Mouse (Mus musculus) stomach, embryonic 14.5 days (tissue): ENCODE measurements around the gene Gpr137b. TPM values are rescaled to one million over a fixed set of nuclear protein-coding genes. Genes with fewer than 3 reads are reported as not detected.
"Not testable (repeated sequence)": the region's sequence is repeated elsewhere in the genome, so short reads cannot be mapped to it uniquely, and the experiment has no call there.

Experiments used
- ATAC-seq: fragments of 200-750 bp; cut with Nextera tagmentation; 2 replicates; pipeline ENCODE4 v1.8.0; 2017; ENCODE audit warnings: low read depth, moderate TSS enrichment; ENCODE audit not compliant: insufficient number of reproducible peaks, insufficient read depth, low FRiP score
- H3K27ac ChIP-seq: fragments of 300-500 bp; sonication (generic); 2 replicates; pipeline ENCODE4 v1.5.1; 2014; ENCODE audit warnings: mild to moderate bottlenecking, low read length, moderate library complexity, mixed read lengths
- H3K27me3 ChIP-seq: fragments of 300-500 bp; sonication (generic); 2 replicates; pipeline ENCODE4 v1.6.1; 2014; ENCODE audit warnings: low read length, control low read depth, mixed read lengths; ENCODE audit not compliant: control insufficient read depth, insufficient read depth
- H3K36me3 ChIP-seq: fragments of 300-500 bp; sonication (generic); 2 replicates; pipeline ENCODE4 v1.6.1; 2014; ENCODE audit warnings: mild to moderate bottlenecking, control low read depth, low read length, moderate library complexity, mixed read lengths; ENCODE audit not compliant: control insufficient read depth, insufficient read depth
- H3K4me1 ChIP-seq: fragments of 300-500 bp; sonication (generic); 2 replicates; pipeline ENCODE4 v1.6.1; 2014; ENCODE audit warnings: low read length, control low read depth, mixed read lengths; ENCODE audit not compliant: control insufficient read depth, insufficient read depth
- H3K4me2 ChIP-seq: fragments of 300-500 bp; sonication (generic); replicated peaks from 2 replicates; pipeline ENCODE4 v1.6.1; 2014; ENCODE audit warnings: low read depth, low read length, control low read depth
- H3K4me3 ChIP-seq: fragments of 300-500 bp; sonication (generic); 2 replicates; pipeline ENCODE4 v1.5.1; 2014; ENCODE audit warnings: low read depth, low read length, control low read depth
- H3K9ac ChIP-seq: fragments of 300-500 bp; sonication (generic); replicated peaks from 2 replicates; pipeline ENCODE4 v1.6.1; 2014; ENCODE audit warnings: low read depth, mild to moderate bottlenecking, control low read depth, low read length, moderate library complexity, mixed read lengths
- H3K9me3 ChIP-seq: fragments of 300-500 bp; sonication (generic); 2 replicates; pipeline ENCODE4 v1.6.1; 2016; ENCODE audit warnings: low read depth, low read length, control low read depth; ENCODE audit not compliant: control insufficient read depth
- WGBS: fragments of 180-500 bp; shearing (Covaris S2); extraction: QIAGEN DNeasy Blood & Tissue Kit; methylation state at CpG from one replicate; pipeline ENCODE4 v1.1.7; 2014; 5-methylcytosine and 5-hydroxymethylcytosine counted together
- polyA plus RNA-seq: library from polyadenylated mRNA; unstranded; fragments of >200 nt; fragmentation: Nextera tagmentation; extraction: Ambion mirVana; gene quantifications from 2 replicates; pipeline ENCODE4 v1.2.1, GENCODE M21; 2014

Gene Gpr137b
- polyA plus RNA-seq, 1 experiment from 2014 or later, result 10.8 TPM

DNA sequence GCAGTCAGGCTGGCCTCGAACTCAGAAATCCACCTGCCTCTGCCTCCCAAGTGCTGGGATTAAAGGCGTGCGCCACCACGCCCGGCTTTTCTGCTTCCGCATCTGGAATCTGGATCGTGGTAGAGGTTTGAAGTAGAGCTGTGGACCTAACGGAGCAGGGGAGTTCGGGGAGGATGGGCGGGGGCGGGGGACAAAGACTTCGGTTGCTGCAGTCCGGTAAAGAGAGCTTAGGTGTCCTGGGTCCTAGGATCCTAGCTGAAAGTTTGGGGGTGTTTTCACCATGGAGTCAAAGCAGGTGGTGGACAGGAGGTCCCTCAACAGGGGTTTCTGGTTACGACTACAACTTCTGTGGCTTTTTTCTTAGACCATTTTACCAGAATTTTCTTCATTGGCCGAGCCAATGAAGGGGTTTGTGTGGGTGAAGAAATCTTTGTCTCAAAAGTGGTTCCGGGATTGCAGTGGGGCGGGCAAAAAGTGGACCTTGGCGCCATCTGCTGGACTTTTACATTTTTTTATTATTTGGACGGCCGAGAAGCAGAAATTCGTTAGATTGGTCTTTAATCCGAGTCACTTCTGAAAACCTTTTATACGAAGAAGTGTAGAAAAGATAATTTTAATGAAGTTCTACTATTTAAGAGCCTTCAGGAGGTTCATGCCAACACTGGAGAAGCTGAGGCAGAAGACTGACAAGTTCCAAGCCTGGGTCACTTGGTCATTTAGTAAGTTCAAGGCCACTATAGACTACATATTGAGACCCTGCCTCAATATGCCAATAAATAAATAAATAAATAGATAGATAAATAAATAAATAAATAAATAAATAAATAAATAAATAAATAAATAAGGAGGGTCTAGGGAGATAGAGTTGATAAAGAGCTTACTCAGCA, 21.5 kb upstream of the Gpr137b start:
- H3K4me1 ChIP-seq, H3K9me3 ChIP-seq, ATAC-seq, H3K4me3 ChIP-seq, H3K27ac ChIP-seq, H3K4me2 ChIP-seq, H3K27me3 ChIP-seq, H3K9ac ChIP-seq, H3K36me3 ChIP-seq: not testable (repeated sequence)
- WGBS, result 37% methylated on average over 23 of the region's 23 CpGs

- Histone ChIP-seq H3K9me3 (no peaks in the 10 kb centered on the region), H3K4me1 (no peaks in the 10 kb centered on the region), H3K36me3 (no peaks in the 10 kb centered on the region), H3K4me2 (no peak overlapping the region), H3K27me3 (no peaks in the 10 kb centered on the region), H3K4me3 (no peak overlapping the region), H3K27ac (no peak overlapping the region), H3K9ac (no peak overlapping the region)
- ATAC-seq, result no peak
- 44% methylated on average over 3 of the region's 3 CpGs for WGBS
Observed at GRCm38 (mm10) chr13:13414206-13414605, 20.4 kb upstream of the Gpr137b start.

DNA sequence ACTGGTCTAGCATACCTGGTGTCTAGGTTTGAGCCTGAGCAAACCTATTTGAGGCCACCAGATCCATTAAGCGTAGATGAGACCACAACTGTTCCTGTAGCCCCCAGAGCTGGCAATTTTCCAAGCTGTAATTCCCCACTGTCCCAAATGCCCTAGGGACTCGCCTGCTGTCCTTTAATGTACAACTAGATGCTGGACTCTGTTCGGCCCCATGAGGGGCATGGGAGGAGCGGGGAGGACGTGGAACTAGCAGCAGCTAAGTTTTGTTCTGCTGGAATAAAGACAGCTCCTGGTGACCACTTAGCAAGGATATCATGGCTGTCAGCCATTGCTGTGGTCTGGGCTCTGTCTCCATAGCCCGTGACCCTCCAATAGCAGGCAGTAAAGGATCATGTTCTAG, 11.7 kb upstream of the Gpr137b start:
- not testable (repeated sequence) for H3K9me3 ChIP-seq, H3K36me3 ChIP-seq, H3K27ac ChIP-seq, H3K4me1 ChIP-seq, H3K27me3 ChIP-seq, ATAC-seq, H3K4me2 ChIP-seq, H3K4me3 ChIP-seq, H3K9ac ChIP-seq
- WGBS, result no CpG with 5 or more reads among the region's 6 CpGs

- ATAC-seq, H3K9me3 ChIP-seq, H3K4me1 ChIP-seq, H3K27ac ChIP-seq, H3K4me3 ChIP-seq, H3K4me2 ChIP-seq, H3K27me3 ChIP-seq, H3K36me3 ChIP-seq, H3K9ac ChIP-seq: not testable (repeated sequence)
- 55% methylated on average over 6 of the region's 6 CpGs for WGBS
Observed at GRCm38 (mm10) chr13:13404517-13405155, 10.8 kb upstream of the Gpr137b start.

GRCm38 (mm10) chr13:13403839-13404238, 10.0 kb upstream of the Gpr137b start:
- not testable (repeated sequence) for H3K4me3 ChIP-seq, ATAC-seq, H3K27ac ChIP-seq, H3K9ac ChIP-seq, H3K36me3 ChIP-seq, H3K4me1 ChIP-seq, H3K9me3 ChIP-seq, H3K27me3 ChIP-seq, H3K4me2 ChIP-seq
- 78% methylated on average over 4 of the region's 6 CpGs for WGBS

DNA sequence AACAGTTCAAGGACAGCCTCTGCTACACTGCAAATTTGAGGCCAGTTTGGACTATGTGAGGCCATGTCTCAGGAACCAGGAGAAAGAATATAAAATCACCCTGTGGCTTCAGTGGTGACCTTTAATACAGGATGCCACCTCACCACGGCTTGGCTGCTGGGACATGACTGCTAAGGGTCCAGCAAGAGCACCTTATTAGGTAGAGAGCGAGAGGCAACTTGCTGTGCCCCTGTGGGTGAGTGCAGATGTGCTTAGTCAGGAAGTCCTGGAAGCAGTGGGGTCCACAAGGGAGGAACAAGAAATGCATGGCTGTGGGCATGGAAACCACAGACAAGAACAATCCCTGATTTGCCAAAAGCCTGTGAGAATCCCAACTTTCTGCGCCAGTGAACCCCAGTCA, 9.6 kb upstream of the Gpr137b start:
- WGBS, result 85% methylated on average over 2 of the region's 3 CpGs
- not testable (repeated sequence) for H3K27me3 ChIP-seq, H3K36me3 ChIP-seq, H3K4me2 ChIP-seq, H3K4me1 ChIP-seq, H3K9me3 ChIP-seq, H3K9ac ChIP-seq, H3K27ac ChIP-seq, ATAC-seq, H3K4me3 ChIP-seq

- not testable (repeated sequence) for ATAC-seq, H3K9ac ChIP-seq, H3K4me3 ChIP-seq, H3K27ac ChIP-seq, H3K4me1 ChIP-seq, H3K36me3 ChIP-seq, H3K4me2 ChIP-seq, H3K27me3 ChIP-seq, H3K9me3 ChIP-seq
- WGBS, result 73% methylated on average over 5 of the region's 5 CpGs
Observed at GRCm38 (mm10) chr13:13402818-13403217, 9.0 kb upstream of the Gpr137b start.

DNA sequence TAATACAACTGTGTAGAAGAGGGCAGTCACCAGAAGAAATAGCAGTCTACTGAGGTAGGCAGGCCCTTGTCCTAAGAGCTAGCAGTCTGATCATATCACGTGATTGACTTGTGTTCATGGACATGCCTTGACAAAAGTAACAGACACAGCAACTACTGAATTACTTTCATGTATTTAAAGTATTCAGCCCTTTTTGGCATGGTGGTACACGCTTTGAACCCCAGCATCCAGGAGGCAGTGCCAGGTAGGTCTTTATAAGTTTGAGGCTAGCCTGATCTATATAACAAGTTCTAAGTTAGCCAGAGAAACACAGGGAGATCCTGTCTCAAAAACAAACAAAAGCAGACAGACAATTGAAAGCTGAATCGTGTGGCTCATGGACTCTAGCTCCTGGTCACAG, 7.0 kb upstream of the Gpr137b start:
- 75% methylated on average over 3 of the region's 3 CpGs for WGBS

More for the DNA sequence above, 7.0 kb upstream of the Gpr137b start:
- not testable (repeated sequence) for H3K4me1 ChIP-seq, H3K27ac ChIP-seq, ATAC-seq, H3K4me3 ChIP-seq, H3K9me3 ChIP-seq, H3K36me3 ChIP-seq, H3K27me3 ChIP-seq, H3K9ac ChIP-seq, H3K4me2 ChIP-seq
